Mouse (Mus musculus) spleen, adult 2 months (tissue): ENCODE data around the gene Glis1.

Experiments used
- CTCF ChIP-seq: fragments of 200-500 bp; IDR thresholded peaks from 2 replicates; pipeline ENCODE4 v1.5.1; 2011; ENCODE audit warnings: mild to moderate bottlenecking, inconsistent platforms; ENCODE audit not compliant: insufficient read depth, insufficient read length, insufficient replicate concordance; ENCODE audit errors: extremely low read depth
- POLR2A ChIP-seq: fragments of 200-500 bp; IDR thresholded peaks from 2 replicates; pipeline ENCODE4 v1.6.1; 2011; ENCODE audit warnings: low read depth, low read length, inconsistent platforms

DNA sequence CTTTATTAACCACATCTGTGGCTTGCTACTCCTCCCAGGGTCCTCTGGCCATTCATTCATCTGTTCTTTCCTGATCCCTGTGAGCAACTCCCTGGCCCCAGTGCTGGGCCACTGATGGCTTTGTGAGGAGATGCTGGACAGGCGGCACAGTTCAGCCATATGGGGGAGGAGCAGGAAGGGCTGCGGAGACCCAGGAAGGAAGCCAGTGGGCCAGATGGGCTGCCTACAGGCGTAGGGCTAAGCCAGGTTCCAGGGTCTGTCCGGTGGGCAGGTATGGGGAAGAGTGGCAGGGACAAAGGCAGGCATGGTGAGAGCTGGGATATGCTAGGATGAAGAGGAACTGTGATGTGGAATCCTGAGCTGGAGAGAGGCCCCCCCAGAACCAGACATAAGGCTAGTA is 193.8 kb downstream of the Glis1 start:
- TF ChIP-seq CTCF: no peak
- TF ChIP-seq POLR2A: no peak
